Mouse (Mus musculus): ENCODE results near the gene Slc4a1.
"Not testable (repeated sequence)": the region's sequence is repeated elsewhere in the genome, so short reads cannot be mapped to it uniquely, and the experiment has no call there.

The Slc4a1 gene

DNA sequence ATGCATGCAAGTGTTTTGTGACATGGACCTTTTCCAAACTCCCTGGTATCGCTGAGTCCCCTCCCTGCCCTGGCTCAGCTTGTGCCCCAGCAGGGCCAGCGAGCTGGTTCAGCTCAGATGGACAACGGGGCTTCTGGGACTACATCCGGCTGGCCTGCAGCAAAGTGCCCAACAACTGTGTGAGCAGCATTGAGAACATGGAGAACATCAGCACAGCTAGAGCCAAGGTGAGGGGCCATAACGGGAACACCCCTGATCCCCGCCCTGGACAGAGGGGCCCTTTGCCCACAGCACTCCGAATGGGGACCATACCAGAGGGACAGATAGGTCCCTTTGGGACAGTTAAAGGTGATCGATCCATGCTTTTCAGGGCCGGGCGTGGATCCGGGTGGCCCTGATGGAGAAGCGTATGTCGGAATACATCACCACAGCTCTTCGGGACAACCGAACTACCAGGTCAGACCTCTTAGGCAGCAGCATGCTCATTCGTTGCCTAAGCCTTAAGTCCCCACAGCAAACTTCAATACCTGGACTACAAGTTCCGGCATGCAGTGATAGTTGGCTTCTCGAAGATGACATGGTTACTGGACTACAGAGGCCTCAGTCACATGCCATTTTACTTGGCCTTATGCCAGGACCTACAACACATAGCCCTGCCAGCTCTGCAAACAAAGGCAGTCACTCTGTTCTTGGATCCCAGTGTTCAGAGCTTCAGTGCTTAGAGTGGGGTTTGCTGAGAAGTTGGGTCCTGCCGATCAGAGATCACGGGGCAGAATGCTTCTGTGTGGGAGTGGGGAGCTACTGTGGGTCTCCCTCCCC is 32.2 kb upstream of the Slc4a1 start:
- peak; percentile 61 to 65 for DNase-seq

DNA sequence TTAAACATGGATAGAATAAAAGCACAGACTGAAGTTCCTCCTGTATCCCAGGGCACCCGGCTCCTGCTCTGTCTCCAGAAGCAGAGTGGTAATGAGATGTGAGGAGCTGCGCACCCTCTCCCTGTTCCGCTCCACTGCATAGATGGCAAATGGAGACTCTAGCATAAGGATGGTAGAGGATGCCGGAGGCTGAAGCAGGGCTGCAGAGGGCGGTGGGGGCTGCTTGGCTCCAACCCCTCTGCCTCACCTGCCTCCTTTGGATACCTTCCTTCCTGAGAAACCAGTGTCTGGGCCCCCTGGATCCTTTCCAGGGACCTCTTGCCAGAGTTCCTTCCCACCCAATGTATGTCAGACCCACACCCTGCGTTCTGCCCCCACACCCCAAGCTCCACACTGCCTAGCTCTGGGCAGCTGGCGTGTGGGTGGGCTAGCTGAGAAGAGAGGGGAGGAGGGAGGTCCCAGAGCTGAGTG is 30.7 kb upstream of the Slc4a1 start:
- DNase-seq = no peak

DNA sequence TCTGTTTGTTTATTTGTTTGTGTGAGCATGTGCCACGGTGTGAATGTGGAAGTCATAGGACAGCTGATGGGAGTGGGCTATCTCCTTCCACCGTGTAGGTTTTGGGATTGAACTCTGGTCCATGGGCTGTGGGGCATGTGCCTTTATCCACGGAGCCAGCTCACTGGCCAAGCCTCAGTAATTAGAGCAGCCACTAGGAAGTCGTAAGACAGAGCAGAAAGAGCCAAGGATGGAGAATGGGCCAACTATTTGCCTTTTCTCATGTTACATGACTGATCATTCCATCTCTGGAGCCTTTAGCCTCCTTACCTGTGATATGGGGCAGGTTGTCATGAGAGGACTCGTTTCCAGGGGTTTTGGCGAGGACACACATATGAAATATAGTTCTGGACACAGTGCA is 30.3 kb upstream of the Slc4a1 start:
- no peak for DNase-seq

DNA sequence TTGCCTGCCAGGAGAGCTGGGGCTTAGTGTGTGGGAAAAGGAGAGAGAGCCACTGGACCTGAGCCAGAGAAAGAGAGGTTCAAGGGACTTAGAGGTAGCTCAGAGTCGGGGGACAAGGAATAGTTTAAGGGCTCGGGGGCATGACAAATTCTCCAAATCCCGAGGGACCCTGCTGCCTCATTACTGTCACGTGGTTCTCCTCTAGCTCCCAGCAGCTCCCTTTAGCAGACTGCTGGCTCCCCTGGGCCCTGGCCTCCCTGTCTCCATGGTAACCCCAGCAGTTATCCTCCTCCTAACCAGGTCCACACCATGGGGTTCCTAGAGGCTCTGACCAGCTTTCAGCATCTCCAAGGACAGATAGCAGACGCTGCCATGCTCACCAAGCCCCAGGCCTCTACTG is 29.2 kb upstream of the Slc4a1 start:
- no peak for DNase-seq

DNA sequence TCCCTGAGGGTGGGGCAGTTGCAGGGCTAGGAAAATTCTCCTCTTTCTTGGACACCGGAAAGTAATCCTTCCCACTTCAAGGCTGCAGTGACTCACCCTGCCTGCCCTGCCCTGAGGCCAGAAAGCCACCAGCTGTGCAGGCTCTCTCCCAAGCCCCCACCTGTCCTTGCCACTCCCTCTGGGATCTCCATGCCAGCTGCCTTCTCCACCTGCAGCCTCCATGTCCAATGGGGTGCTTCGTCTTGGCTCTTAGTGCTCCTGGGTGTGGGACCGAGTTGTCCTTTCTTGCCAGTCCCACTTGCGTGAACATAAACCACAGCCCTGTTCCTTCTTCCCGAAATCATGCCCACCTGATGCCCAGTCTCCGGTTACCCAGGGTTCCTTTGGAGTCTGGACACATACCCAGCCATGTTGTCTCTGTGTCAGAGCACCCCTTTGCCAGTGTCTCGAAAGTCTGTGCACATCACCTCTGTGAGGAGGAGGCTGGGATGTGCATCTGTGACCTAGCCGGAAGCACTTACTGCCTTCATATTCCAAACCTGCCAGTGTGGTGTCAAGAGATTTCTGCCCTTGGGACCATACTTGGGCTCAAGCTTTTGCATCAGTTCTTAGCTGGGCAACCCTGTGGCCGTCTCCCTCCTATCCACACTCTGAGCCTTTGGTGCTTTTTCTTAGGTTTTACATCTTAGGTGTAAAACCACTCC is 28.6 kb upstream of the Slc4a1 start:
- no peak for DNase-seq

DNA sequence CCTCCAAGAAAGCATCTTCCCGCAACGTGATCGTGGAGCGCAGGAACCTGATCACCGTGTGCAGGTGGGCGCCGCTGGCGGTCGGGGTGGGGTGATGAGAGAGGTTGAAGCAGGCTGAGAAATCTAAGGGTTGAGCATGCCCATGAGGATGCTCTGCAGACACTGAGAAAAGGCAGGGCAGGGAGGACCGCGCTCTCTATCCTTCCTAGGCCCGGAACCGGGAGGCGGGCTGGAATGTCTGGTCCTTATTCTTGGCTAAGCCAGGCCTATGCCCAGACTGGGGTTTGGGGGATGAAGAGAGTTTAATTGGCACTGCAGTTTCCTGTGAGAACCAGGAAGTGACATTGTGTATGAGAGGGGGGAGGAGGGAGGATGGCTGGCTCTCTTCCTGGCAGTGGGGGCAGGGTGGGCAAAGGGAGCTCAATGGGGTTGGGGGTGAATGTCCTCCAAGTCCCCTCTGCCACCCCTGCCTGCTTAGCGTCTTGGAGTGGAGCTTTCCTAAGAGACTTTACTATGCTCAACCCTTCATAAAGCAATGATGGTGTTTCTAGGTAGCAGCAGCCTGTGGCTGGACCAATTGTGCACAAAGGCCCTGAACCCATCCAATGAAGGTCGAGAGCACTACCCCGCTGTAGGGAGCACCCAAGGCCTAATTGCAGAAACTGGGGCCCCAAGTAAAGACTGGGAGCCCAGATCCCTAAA is 27.9 kb upstream of the Slc4a1 start:
- DNase-seq = no peak

DNA sequence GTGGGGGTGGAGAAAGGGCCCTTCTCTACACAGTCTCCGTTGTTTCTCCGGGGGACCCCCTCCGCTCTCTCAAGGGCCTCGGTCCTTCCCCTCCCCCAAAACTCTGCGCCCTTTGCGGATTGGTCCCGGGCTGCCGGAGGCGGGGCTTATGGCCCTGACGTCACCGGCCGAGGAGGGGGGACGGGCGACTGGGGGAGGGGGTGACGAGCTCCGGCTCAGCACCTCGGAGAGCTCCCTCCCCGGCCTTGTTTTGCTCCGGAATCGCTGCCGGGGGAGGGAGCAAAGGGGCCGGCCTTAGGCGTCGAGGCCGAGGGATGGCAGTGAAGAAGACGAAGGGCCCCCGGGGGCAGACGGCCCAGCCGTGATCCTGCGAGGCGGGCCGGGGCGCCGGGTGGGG is 27.2 kb upstream of the Slc4a1 start, which contains the start of gene Rundc3a:
Gene Rundc3a, plus strand, starts transcription at position 166 of the 397 bp plus-strand sequence.
- DNase-seq = peak; percentile 82 to 89

DNA sequence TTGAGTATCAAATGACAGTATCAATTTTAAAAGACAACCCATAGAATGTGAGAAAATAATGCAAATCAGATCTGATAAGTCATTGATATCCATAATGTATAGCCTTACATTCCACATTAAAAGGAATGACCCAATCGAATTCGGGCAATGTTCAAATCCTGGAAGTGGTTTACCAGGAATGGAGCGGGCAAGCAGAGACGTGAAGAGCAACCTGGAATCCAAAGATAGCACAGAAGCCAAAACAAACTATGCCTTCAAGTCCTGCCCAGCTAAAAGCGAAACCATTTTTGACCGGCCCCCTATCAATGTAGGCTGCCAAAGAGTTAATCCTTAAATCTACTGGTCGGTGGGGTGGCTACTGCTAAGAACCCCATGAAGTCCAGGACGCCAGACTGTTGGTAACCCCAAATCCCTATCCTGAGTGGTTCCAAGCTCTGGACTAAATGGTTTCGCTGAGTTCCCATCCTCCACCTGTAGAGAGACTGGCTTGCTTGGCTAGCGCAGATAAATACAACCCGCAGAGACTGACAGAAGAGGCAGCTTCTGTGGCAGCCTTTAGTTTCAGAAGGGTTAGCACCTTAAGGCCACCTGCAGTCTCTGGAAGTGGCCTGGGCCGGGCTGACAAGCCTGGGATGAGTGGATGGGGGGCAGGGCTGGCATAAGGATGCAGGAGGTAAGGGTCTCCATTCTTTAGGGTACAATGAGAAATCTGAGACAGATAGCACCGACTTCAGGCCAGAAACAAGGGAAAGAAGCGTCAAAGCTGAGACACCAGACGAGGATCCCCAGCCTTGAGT is 26.6 kb upstream of the Slc4a1 start:
- no peak for DNase-seq

DNA sequence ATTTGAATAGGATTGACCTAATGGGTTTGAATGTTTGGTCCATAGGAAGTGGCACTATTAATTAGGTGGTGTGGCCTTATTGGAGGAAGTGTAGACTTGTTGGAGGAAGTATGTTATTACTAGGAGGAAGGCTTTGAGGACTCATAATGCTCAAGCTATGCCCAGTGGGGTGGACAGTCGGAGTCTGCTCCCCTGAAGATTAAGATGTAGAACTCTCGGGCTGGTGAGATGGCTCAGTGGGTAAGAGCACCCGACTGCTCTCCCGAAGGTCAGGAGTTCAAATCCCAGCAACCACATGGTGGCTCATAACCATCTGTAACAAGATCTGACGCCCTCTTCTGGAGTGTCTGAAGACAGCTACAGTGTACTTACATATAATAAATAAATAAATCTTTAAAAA is 23.4 kb upstream of the Slc4a1 start:
- DNase-seq = not testable (repeated sequence)

DNA sequence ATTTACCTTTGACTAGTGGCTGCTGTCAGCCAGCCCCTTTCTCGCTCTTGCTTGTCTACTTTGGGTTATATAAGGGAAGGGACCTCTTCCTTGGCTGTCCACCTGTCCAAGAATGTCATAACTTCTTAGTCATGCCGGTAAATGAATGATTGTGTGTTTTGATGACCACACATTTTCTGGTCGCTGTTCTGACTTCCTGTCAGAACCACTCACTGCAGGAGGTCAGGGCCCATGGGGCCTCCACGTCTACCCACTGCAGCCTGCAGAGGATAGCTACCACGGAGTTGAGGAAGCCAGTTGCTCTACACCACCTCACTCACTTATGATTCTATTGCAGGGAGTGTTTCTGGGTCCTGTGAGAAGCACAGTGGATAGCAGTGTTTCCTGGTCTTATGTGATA is 20.1 kb upstream of the Slc4a1 start:
- DNase-seq = no peak

DNA sequence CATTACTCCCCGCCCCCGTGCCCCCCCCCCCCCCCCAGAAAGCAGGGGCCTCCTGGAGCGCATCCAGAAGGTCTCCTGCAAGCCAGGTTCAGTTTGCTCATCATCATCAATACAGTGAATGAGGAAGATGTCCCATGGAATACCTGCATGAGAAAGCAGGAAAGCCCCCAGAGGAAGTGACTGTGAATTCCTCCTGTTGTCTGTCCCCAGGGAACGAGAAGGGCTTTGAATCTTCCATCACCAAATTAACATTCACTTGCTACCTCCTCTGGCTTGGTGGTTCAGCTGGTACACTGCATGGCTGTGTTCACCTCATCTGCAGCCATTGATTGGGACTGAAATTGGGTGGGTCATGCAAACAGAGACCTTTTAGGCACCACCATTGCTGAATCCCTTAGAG is 19.1 kb upstream of the Slc4a1 start:
- no peak for DNase-seq

DNA sequence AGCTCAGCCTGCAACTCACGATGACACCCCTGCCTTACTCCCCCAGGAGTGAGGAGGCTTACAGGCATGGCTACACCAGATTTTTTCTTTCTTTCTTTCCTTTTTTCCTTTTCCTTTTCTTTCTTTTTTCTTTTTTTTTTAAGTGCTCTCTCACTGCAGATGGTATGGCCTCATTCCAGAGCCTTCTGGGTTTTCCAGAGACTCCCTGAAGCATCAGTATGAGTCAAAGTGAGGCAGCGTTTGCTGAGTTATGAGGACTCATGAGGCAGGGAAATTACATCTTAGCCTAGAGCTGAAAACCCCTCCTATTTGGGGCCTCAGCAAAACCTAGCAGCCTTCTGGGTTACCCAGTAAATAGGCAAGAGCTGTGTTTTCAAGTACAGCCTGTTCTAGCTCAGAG is 18.4 kb upstream of the Slc4a1 start:
- DNase-seq = no peak

DNA sequence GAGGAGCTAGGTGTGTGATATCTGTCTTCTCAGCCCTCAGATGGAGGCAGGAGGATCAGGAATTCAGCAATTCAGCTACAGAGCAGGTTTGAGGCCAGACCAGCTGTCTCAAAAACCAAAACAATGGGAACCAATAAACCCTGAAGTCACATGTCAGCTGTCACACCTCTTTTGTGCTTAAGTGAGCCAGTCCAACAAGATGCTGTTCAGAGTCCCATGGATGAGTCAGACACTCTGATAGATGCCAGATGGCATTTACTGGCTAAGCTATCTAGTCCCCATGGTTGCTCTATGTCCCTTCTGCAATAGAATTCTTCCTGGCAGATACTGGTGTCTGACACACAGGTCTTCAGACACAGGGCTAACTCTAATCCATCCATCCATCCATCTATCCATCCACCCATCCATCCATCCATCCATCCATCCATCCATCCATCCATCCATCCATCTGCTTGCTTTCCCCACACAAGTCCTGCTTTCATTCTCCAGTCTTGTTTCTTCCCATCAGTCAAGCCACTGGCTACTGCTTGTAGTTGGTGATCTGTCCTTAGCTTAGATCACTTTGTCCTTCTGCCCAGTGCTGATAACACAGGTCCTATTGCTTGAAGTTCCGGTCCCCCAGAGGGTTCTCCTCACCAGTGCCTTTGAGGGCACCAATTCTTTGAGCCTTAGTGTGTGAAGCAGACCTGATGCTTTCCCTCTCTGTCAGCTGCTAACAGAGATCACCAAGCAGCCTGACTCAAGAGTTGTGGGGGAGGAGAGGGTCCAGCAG is 17.5 kb upstream of the Slc4a1 start:
- no peak for DNase-seq

DNA sequence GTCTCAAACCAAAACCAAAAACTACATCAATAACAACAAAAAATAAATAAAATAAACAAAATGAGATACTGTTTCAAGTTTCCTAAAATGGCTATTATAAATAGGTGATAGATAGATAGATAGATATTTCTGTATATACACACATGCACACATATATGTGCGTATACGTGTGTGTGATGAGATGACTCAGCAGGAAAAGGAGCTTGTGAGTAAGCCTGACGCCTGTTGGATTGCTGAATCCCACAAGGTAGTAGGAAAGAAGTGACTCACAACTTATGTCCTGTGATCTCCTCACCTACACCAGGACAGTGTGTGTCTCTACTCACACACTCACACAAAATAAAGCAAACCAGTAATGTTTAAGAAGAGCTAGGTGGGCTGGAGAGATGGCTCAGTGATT is 16.8 kb upstream of the Slc4a1 start:
- no peak for DNase-seq

DNA sequence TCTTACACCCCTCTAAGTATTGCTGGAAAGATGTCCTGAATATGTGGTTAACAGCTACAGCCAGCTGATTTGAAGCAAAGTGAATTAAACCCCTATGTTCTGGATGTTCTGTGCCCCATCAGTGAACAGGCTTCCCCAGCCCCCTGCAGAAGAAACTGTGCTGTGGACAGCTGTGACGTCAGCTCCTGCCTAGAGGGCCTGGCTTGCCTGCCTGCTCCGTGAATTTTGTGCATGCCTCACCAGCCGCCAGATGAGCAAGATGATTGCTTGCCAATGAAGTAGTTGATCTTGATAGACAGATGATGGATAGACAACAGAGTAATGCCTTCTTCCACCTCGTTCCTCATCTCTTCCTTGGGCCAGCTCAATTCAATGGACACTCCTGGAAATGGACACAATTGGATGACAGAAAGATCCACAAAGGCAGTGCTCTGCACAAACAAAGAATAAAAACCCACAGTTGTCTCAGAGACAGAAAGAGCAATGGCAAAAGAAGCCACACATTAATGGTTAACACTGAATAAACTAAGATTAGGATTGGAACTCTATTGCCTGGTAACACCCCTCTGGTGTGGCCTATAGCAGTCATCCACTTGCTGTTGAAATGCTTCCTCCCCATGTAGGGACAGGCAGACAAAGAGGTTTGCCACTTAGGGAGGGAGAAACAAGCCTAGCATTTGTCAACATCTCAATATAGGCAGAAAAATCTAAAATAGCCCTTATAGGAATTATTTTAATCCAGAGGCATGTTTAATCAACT is 15.5 kb upstream of the Slc4a1 start:
- no peak for DNase-seq

DNA sequence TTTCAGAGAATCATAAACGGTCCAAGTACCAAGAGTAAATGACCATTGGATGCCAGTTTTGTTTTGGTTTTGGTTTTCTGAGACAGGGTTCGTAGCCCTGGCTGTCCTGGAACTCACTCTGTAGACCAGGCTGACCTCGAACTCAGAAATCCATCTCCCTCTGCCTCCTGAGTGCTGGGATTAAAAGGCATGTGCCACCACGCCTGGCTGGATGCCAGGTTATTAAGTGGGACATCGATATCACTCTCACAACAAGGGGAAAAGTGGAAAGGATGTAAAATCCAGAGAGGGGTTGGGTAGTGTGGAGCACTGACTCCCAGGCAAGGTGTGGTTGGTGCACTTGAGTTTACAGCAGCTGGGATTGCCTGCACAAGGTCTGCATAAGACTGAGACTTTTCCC is 14.1 kb upstream of the Slc4a1 start:
- DNase-seq = no peak

DNA sequence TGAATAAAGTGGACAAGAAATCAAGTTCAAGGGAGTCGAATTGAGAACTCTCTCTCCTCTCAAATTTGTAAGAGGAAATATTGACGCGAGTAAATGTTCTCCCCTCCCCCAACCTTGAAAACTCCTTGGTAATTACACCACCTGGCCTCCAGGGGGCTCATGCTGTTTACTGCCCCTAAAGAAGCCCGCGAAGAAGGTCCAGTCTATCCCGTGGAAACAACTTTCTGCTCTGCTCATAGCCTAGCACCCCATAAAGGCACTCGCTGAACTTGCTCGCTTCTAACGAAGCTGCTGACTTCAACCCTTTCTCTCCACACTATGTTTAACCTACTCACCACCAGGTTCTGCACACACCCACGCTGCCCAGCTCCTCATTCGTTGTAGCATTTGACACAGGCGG is 11.2 kb upstream of the Slc4a1 start:
- no peak for DNase-seq

DNA sequence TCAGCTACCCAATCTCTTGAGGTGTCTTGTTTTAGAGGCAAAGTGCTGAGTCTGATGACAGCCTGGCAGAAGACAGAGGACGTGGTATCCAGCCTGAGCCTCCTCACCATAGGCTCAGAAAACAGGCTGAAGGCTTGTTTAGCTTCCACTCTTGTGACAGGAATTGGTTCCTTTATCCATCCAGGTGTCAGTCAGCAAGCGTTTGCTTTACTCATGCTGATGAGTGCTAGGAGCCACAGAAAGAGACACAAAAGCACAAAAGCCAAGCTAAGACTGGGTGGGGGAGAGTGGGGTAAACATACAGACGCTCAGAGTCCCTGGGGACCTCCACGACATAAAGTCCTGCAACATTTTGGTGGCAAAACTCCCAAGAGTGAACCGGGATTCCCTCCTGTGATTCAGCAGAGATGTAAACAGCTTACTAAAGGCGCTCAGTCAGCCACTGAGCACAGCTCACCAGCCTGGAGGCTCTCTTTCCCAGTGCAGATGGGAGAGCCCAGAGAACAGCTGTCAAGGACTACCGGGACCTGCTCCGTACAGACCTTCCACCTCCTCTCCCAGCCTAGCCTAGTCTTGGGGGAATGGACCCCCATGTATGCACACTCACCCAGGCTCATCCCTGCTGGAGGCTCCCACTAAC is 10.3 kb upstream of the Slc4a1 start:
- DNase-seq = no peak

DNA sequence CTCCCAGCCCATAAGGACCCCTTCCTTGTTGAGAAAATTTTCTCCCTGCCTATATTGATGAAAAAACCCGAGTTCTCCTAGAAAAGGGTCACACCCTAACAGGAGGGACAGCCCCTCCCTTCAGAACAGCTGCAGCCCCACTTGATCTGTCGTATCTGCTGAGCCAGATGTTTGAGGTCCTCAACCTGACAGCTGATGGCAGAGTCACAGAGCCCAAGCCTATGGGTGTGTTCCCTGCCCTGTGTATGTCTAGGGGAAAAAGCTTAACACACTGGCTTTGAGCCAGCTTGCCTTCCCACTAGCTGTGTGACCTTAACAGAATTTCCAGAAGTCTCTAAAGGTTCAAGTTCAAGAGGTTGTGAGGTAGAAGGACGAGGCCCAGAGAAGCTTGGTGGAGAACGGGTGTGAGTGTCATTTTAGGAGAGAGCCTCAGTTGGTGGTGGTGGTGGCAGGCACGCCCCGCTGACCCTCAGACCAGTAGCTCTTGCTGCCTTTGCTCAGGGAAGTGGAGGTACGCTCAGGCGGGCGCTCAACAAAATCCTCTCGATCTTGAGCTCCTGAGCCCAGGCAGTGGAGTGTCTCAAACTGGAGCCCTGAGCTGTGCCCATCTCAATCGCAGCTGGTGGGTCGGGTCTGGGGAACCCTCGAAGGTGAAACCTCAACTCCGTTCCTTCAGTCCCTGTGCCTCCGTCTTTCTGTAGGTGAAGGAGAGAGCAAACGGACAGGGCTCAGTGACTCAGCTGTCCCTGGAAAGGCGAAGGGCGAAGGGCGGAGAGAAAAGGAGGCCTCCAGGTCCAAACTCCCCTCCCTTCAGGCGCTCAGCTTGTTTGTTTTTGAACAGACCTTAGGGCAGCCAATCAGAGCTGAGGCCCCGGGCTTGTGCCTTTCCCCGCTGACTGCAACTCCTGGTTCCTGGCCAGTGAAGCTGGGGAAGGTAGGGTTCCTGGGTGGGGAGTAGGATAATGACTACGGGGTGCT is 9.5 kb upstream of the Slc4a1 start:
- peak; percentile 83 to 93 for DNase-seq

Data from kidney, postnatal 25 days (tissue).